Mouse (Mus musculus): ENCODE results near the gene Cttnbp2nl. TPM values are rescaled to one million over a fixed set of nuclear protein-coding genes. Genes with fewer than 3 reads are reported as not detected.
A peak's percentile ranks its signal among the peaks of the same experiment; 100 is the strongest.

Gene Cttnbp2nl
- 10 to 100 TPM; 18.8 to 27.5 TPM for total RNA-seq (2021)
- long read RNA-seq, experiment 1, full-length matches to known transcripts: 8 of 11 reads
- long read RNA-seq, experiment 1, partial matches to known transcripts: 2 of 11 reads
- long read RNA-seq, experiment 1, other reads (novel, unspliced or antisense): 1 of 11 reads
- long read RNA-seq, experiment 2, full-length matches to known transcripts: 1 of 4 reads
- long read RNA-seq, experiment 2, partial matches to known transcripts: 0 of 4 reads
- long read RNA-seq, experiment 2, other reads (novel, unspliced or antisense): 3 of 4 reads

- DNase-seq (ENCODE audit: low spot score in 2 of 2): peak; percentile 97 to 98
Measured at GRCm38 (mm10) chr3:105052937-105053697, at the start of gene Cttnbp2nl. TSS of gene Cttnbp2nl (minus strand) at chr3:105053146.

GRCm38 (mm10) chr3:105100270-105100589 is 47.3 kb upstream of the Cttnbp2nl start:
- no peak for DNase-seq (ENCODE audit: low spot score in 2 of 2)

DNA sequence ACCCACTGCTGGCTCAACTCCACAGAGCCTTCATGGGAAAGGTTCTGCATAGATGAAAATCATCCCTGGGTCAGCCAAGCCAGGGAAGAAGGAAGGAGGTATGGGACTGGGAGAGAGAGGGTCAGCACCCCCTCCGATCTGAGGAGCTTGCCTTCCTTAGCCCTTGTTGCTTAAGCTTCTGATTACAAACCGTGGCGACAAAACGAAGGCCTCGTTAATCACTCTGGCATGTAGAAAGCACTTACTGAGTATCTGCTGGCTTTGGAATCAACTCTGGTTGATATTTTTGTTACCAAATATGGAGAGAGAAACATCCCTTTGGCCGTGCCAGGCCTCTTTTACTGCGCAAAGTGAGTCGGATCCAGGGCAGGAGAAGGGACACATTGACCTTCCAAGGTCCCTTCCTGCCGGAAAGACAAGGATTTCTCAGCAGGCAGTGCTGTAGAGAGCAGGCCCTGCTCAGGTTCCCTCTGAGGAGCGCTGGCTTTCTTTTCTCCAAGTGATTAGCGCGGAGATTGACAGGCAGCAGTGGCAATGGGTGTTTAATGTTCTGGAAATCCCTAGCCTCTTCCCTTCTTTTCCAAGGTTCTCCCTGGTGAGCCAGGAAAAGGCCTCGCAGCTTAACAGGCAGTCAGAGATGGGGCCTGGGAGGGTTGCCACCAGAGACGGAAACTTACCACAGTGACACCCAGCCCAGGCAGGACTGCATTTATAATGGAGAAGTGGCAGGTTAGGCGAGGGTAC is 46.8 kb upstream of the Cttnbp2nl start:
- no peak for DNase-seq (ENCODE audit: low spot score in 2 of 2)

DNA sequence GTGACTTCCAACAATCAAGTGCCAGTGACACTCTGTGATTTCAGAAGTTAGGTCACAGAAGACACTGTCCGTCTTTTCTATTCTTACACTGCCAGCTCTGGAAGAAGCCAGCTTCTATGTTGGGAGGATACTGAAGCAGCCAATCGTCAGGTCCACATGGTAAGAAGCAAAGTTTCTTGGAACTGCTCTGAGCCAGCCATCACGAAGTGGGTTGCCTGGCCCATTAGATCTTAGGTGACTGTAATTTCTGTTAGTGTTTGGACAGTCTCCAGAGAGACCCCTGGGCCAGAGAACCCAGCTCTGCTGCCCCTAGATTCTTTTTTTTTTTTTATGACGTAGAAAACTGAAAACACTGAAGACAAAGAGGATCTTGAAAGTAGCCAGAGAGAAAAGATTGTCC is 44.6 kb upstream of the Cttnbp2nl start:
- no peak for DNase-seq (ENCODE audit: low spot score in 2 of 2)

DNA sequence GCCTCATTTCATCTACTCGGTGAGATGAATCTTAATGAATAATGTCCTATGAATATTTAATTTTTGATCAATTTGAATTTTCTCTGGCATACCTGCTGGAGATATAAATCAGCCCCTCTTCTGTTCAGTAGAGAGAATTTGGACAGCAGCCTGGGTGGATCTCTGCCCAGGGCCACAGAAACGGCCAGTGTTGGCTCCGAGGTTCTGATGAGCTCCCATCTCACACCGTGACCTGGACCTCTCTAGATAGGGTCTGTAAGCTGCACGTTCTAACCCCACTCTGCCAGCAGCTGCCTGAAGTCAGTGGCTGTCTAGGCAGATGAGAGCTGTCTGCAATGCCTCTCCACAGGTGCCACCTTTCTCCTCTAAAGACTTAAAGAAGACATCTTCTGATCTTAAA is 42.1 kb upstream of the Cttnbp2nl start:
- no peak for DNase-seq (ENCODE audit: low spot score in 2 of 2)

DNA sequence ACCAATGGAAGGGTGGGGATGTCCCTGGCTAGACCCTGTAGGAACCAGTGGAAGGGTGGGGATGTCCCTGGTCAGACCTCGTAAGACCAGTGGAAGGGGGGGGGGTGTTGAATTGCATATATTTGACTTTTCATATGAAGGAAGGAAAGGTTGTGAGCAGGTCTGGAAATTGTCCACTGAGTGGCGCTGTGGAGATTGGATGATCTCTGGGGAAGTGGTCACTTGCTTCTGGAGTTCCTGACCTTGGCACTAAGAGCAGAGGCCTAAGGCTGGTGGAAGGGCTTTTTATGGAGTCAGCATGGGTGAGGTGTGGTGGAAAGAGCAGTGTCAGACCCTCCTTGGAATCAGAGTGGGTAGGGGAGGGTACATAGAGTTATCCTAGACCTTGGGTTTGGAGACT is 41.5 kb upstream of the Cttnbp2nl start:
- DNase-seq (ENCODE audit: low spot score in 2 of 2): no peak

GRCm38 (mm10) chr3:105092721-105093505 is 40.0 kb upstream of the Cttnbp2nl start:
- no peak for DNase-seq (ENCODE audit: low spot score in 2 of 2)

GRCm38 (mm10) chr3:105090981-105091380 is 38.0 kb upstream of the Cttnbp2nl start:
- DNase-seq (ENCODE audit: low spot score in 2 of 2): peak; percentile 48 to 50

DNA sequence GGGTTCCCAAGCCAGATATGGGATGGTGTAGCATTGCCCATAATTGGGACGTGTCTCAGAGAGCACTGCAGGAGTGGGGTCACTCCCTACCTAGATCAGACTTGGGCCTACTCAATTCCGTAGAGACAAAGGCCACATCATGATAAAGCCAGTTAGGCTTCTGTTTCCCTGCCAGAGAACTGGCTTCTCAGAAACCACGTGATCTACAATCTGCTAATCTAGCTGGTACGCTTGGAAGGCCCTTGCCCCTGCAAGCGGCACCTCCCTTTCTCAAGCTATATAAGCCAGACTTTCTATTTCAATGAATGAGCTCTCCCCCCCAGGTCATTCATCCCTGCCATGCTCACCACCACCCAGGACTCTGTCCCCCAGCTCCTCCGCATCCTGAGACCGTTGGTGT is 37.2 kb upstream of the Cttnbp2nl start:
- DNase-seq (ENCODE audit: low spot score in 2 of 2): no peak

- no peak for DNase-seq (ENCODE audit: low spot score in 2 of 2)
Measured at GRCm38 (mm10) chr3:105088638-105089037, 35.7 kb upstream of the Cttnbp2nl start.

- no peak for DNase-seq (ENCODE audit: low spot score in 2 of 2)
Measured at GRCm38 (mm10) chr3:105087344-105087743, 34.4 kb upstream of the Cttnbp2nl start.

- DNase-seq (ENCODE audit: low spot score in 2 of 2): peak; percentile 46 to 66
Measured at GRCm38 (mm10) chr3:105078231-105078826, 25.4 kb upstream of the Cttnbp2nl start.

GRCm38 (mm10) chr3:105075796-105076195 is 22.9 kb upstream of the Cttnbp2nl start:
- DNase-seq (ENCODE audit: low spot score in 2 of 2): no peak

GRCm38 (mm10) chr3:105072536-105072935 is 19.6 kb upstream of the Cttnbp2nl start:
- no peak for DNase-seq (ENCODE audit: low spot score in 2 of 2)

DNA sequence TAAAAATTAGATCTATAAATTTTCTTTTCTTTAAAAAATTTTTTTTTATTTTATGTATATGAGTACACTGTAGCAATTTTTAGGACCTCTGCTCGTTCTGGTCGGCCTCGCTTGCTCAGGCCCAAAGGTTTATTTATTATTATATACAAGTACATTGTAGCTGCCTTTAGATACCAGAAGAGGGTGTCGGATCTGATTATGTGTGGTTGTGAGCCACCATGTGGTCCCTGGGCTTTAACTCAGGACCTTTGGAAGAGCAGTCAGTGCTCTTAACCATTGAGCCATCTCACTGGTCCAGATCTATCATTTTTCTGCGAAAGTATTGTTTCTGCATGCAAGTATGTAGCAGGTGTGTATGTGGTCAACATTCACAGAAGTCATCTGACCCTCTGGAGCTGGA is 18.3 kb upstream of the Cttnbp2nl start:
- DNase-seq (ENCODE audit: low spot score in 2 of 2): no peak

DNA sequence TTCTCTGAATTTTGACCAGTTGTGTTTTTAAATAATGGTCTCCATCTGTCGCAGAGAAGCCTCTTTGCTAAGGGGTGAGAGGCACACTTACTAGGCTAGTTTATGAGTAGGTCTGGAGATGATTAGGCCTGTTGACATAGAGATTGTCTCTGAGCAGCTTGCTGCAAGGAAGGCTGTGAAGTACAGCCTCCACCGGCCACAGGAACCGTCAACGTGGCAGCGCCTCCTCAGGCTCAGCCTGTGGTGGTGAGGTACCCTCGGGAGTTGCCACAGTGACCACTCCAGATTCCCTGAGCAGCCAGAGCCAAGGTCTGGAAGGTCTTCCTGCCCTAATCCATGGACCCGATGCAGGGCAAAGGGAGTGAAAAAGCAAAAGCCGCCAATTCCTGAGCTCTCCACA is 17.6 kb upstream of the Cttnbp2nl start:
- no peak for DNase-seq (ENCODE audit: low spot score in 2 of 2)

GRCm38 (mm10) chr3:105066544-105066943 is 13.6 kb upstream of the Cttnbp2nl start, which contains the start of gene 4930564D02Rik:
TSS of gene 4930564D02Rik (plus strand) at chr3:105066844.
- DNase-seq (ENCODE audit: low spot score in 2 of 2): no peak

DNA sequence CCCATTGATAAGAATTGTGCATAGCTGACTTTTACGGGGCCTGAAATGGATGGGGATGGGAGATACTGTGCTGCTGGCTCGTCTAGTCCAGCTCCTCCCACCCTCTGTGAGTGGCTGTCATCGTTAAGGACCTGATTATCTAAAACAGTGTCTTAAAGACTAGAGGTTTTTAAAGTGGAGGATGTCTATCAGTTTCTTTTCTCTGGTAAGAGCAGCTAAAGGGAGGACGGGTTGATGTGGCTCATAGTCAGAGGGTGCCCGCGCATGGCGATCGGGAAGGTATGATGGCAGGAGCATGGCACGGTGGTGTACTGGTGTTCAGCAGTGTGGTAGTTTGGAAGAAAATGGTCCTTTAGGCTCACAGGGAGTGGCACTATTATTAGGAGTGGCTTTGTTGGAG is 9.7 kb upstream of the Cttnbp2nl start:
- DNase-seq (ENCODE audit: low spot score in 2 of 2): no peak

DNA sequence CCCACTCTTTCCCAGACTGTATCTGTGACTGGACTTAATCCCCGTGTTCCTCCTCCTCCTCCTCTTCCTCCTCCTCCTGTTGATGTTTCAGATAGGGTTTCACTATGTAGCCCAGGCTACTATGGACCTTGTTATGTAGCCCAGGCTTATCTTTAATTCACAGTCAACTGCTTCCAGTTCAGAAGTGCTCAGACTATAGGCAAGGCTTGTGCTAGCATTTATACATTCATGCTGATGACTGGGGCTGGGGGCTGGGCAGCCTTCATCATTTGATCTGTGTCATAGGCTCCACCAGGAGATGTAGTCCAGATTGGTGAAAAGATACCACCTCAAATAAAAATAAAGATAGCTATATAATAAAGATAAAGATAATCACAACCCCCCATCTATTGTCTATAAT is 9.0 kb upstream of the Cttnbp2nl start:
- DNase-seq (ENCODE audit: low spot score in 2 of 2): no peak

DNA sequence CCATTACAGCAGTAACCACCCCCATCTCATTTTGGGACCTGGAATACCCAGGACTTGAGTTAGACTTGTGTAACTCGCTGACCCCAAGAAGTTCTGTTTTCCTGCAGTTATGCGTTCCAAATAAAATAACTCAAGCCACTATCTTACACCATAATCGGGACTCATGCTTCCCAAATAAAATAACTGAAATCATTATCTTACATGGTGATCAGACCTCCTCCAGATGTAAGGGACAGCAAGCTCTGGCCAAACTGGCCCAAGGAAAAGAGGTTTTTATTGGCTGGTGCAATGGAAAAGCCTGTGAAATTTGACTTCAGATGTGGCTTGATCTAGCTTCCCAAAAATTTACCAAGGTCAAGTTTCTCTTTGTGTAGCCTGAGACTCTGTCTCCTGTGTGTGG is 8.6 kb upstream of the Cttnbp2nl start:
- no peak for DNase-seq (ENCODE audit: low spot score in 2 of 2)

GRCm38 (mm10) chr3:105060992-105061391 is 8.0 kb upstream of the Cttnbp2nl start:
- no peak for DNase-seq (ENCODE audit: low spot score in 2 of 2)

Data from adrenal gland, adult 18-20 months (tissue).